Mouse (Mus musculus): Measurements from ENCODE around the gene Map6. TPM values are rescaled to one million over a fixed set of nuclear protein-coding genes. Genes with fewer than 3 reads are reported as not detected.
A peak's percentile ranks its signal among the peaks of the same experiment; 100 is the strongest.

Map6 gene
- polyA plus RNA-seq, 2 experiments = 0.01 TPM; not detected in 1

GRCm38 (mm10) chr7:99234916-99235315 lies 32.3 kb upstream of the Map6 start:
- Histone ChIP-seq H3K9me3 (ENCODE audit: control insufficient read depth, low read length) (no peaks in the 10 kb centered on the region), H3K36me3 (replicated peaks; ENCODE audit: control insufficient read depth, insufficient read depth, low read depth) (no peaks in the 10 kb centered on the region), H3K27ac (no peak overlapping the region), H3K27me3 (ENCODE audit: control insufficient read depth, insufficient read depth, low read length) (peaks cover 3% of the 10 kb centered on the region), H3K9ac (replicated peaks) (no peak overlapping the region), H3K4me2 (ENCODE audit: low read depth) (no peak overlapping the region), H3K4me3 (ENCODE audit: insufficient read depth in 1 of 2, low read depth in 2 of 2, low read length in 2 of 2) (no peak overlapping the region), H3K4me1 (replicated peaks; ENCODE audit: control insufficient read depth in 2 of 2, insufficient read depth in 2 of 2, low read length in 1 of 2) (peaks cover 0 to 9% of the 10 kb centered on the region in 2 experiments; a peak in 1 of 4 replicates)
- WGBS (ENCODE audit: insufficient replicate concordance) = 20% methylated on average over 2 of the region's 2 CpGs
- DNase-seq (ENCODE audit: low read depth in 3 of 3, low spot score in 3 of 3) (no peak), ATAC-seq (ENCODE audit: insufficient read depth) (no peak)
- TF ChIP-seq EP300 (IDR thresholded peaks at IDR 0.05; ENCODE audit: low read depth) = no peak
- no peak for TF ChIP-seq CTCF (IDR thresholded peaks at IDR 0.05; ENCODE audit: low read depth)

GRCm38 (mm10) chr7:99235657-99236056 lies 31.6 kb upstream of the Map6 start:
- peaks cover 3% of the 10 kb centered on the region for H3K27me3 ChIP-seq (ENCODE audit: control insufficient read depth, insufficient read depth, low read length)
- H3K4me1 ChIP-seq (replicated peaks; ENCODE audit: control insufficient read depth in 2 of 2, insufficient read depth in 2 of 2, low read length in 1 of 2) = peaks cover 0 to 4% of the 10 kb centered on the region in 2 experiments; a peak in 1 of 4 replicates
- no peak overlapping the region for H3K4me2 ChIP-seq (ENCODE audit: low read depth)
- no peak overlapping the region for H3K27ac ChIP-seq
- no peak overlapping the region for H3K9ac ChIP-seq (replicated peaks)
- H3K4me3 ChIP-seq (ENCODE audit: insufficient read depth in 1 of 2, low read depth in 2 of 2, low read length in 2 of 2) = no peak overlapping the region
- no peaks in the 10 kb centered on the region for H3K9me3 ChIP-seq (ENCODE audit: control insufficient read depth, low read length)
- H3K36me3 ChIP-seq (replicated peaks; ENCODE audit: control insufficient read depth, insufficient read depth, low read depth) = no peaks in the 10 kb centered on the region
- 49% methylated on average over 2 of the region's 2 CpGs for WGBS (ENCODE audit: insufficient replicate concordance)
- TF ChIP-seq EP300 (IDR thresholded peaks at IDR 0.05; ENCODE audit: low read depth) (no peak), CTCF (IDR thresholded peaks at IDR 0.05; ENCODE audit: low read depth) (no peak)
- ATAC-seq (ENCODE audit: insufficient read depth) (no peak), DNase-seq (ENCODE audit: low read depth in 3 of 3, low spot score in 3 of 3) (no peak)

- 36% methylated on average over 8 of the region's 8 CpGs for WGBS (ENCODE audit: insufficient replicate concordance)
- Histone ChIP-seq H3K9ac (replicated peaks) (no peak overlapping the region), H3K4me1 (replicated peaks; ENCODE audit: control insufficient read depth in 2 of 2, insufficient read depth in 2 of 2, low read length in 1 of 2) (peaks cover 0 to 5% of the 10 kb centered on the region in 2 experiments; a peak in 2 of 4 replicates), H3K36me3 (replicated peaks; ENCODE audit: control insufficient read depth, insufficient read depth, low read depth) (no peaks in the 10 kb centered on the region), H3K27me3 (ENCODE audit: control insufficient read depth, insufficient read depth, low read length) (peaks cover 3% of the 10 kb centered on the region), H3K9me3 (ENCODE audit: control insufficient read depth, low read length) (no peaks in the 10 kb centered on the region), H3K4me2 (ENCODE audit: low read depth) (peak overlapping the region; percentile 39), H3K4me3 (ENCODE audit: insufficient read depth in 1 of 2, low read depth in 2 of 2, low read length in 2 of 2) (peak overlapping the region; percentile 6 to 30; a peak in 2 of 4 replicates), H3K27ac (no peak overlapping the region)
- TF ChIP-seq CTCF (IDR thresholded peaks at IDR 0.05; ENCODE audit: low read depth) (no peak), EP300 (IDR thresholded peaks at IDR 0.05; ENCODE audit: low read depth) (no peak)
- ATAC-seq (ENCODE audit: insufficient read depth) (no peak), DNase-seq (ENCODE audit: low read depth in 3 of 3, low spot score in 3 of 3) (no peak)
Observed at GRCm38 (mm10) chr7:99236888-99237660, 30.2 kb upstream of the Map6 start.

- no peaks in the 10 kb centered on the region for H3K9me3 ChIP-seq (ENCODE audit: control insufficient read depth, low read length)
- 0 out of 2 replicates have a peak within 1 kb of the TSS, but pooled peaks have one; percentile 15 for H3K9ac ChIP-seq (replicated peaks)
- no peak within 1 kb of the TSS for H3K27ac ChIP-seq
- no peaks in the 10 kb centered on the region for H3K36me3 ChIP-seq (replicated peaks; ENCODE audit: control insufficient read depth, insufficient read depth, low read depth)
- TF ChIP-seq EP300 (IDR thresholded peaks at IDR 0.05; ENCODE audit: low read depth) = no peak
- TF ChIP-seq CTCF (IDR thresholded peaks at IDR 0.05; ENCODE audit: low read depth) = no peak
- ATAC-seq (ENCODE audit: insufficient read depth) = peak; percentile 81
- no peak for DNase-seq (ENCODE audit: low read depth in 3 of 3, low spot score in 3 of 3)
- peaks cover 0 to 7% of the 10 kb centered on the region in 2 experiments; a peak in 2 of 4 replicates for H3K4me1 ChIP-seq (replicated peaks; ENCODE audit: control insufficient read depth in 2 of 2, insufficient read depth in 2 of 2, low read length in 1 of 2)
- H3K4me3 ChIP-seq (ENCODE audit: insufficient read depth in 1 of 2, low read depth in 2 of 2, low read length in 2 of 2) = peak within 1 kb of the TSS; percentile 42 to 44
- WGBS (ENCODE audit: insufficient replicate concordance) = 1% methylated on average over 13 of the region's 13 CpGs
- H3K4me2 ChIP-seq (ENCODE audit: low read depth) = peak within 1 kb of the TSS; percentile 39
- peaks cover 3% of the 10 kb centered on the region for H3K27me3 ChIP-seq (ENCODE audit: control insufficient read depth, insufficient read depth, low read length)
Observed at GRCm38 (mm10) chr7:99238417-99238816, 28.8 kb upstream of the Map6 start, which contains the start of gene Mogat2. Gene Mogat2, minus strand, starts transcription at chr7:99238619.

- DNase-seq (ENCODE audit: low read depth in 3 of 3, low spot score in 3 of 3) (no peak), ATAC-seq (ENCODE audit: insufficient read depth) (peak; percentile 57)
- H3K36me3 ChIP-seq (replicated peaks; ENCODE audit: control insufficient read depth, insufficient read depth, low read depth) = no peaks in the 10 kb centered on the region
- H3K27ac ChIP-seq = no peak overlapping the region
- WGBS (ENCODE audit: insufficient replicate concordance) = 79% methylated on average over 11 of the region's 11 CpGs
- H3K9me3 ChIP-seq (ENCODE audit: control insufficient read depth, low read length) = no peaks in the 10 kb centered on the region
- TF ChIP-seq EP300 (IDR thresholded peaks at IDR 0.05; ENCODE audit: low read depth) (no peak), CTCF (IDR thresholded peaks at IDR 0.05; ENCODE audit: low read depth) (no peak)
- H3K27me3 ChIP-seq (ENCODE audit: control insufficient read depth, insufficient read depth, low read length) = peaks cover 3% of the 10 kb centered on the region
- no peak overlapping the region for H3K9ac ChIP-seq (replicated peaks)
- no peak overlapping the region for H3K4me3 ChIP-seq (ENCODE audit: insufficient read depth in 1 of 2, low read depth in 2 of 2, low read length in 2 of 2)
- no peak overlapping the region for H3K4me2 ChIP-seq (ENCODE audit: low read depth)
- peaks cover 0 to 7% of the 10 kb centered on the region in 2 experiments; a peak in 2 of 4 replicates for H3K4me1 ChIP-seq (replicated peaks; ENCODE audit: control insufficient read depth in 2 of 2, insufficient read depth in 2 of 2, low read length in 1 of 2)
Observed at GRCm38 (mm10) chr7:99242097-99242496, 25.1 kb upstream of the Map6 start.

Data from liver, embryonic 14.5 days (tissue).